Comparison of ENCODE assay signal across 14 mouse cellular contexts in the genomic region with DNA sequence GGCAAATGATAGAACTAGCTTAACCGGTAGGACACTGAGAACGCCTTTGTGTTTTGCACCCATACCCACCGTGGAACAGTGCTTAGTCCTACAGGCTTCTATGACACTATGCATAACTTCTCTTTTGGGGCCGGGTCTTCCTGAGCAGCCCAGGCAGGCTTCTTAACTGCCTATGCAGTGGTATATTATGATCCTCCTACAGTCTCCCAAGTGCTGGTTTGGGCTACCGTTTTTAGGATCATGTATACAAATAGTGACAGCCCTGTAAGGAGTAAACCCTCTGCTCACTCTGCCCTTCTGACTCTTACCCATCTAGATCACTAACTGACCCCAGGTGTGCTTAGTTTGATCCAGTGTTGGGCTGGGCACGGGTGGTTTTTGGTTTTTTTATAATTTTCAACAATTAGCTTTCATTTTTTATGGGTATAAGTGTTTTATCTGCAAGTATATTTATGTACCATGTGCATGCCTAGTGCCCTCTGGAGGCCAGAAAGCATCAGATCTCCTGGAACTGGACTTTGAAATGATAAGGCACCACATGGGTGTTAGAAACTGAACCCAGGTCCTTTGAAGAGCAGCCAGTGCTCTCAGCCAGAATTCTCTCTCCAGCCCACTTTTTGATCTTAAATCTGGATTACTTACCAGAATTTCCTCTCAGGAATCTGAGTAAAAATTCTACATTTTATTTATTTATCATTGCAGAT. TPM values are rescaled to one million over a fixed set of nuclear protein-coding genes. Genes with fewer than 3 reads are reported as not detected.
DNase-seq lines count a peak whose midpoint lies in the region; ATAC-seq and TF ChIP-seq lines count a peak whose summit lies in the region.
"Had no signal": no experiment of that assay in that cellular context is flagged by ENCODE, and none has a peak within 500 bp of the region (broad histone marks: within the 10 kb centered on the region; RNA-seq: fewer than 3 reads in every experiment).

No protein-coding gene starts in this region.

- 0 out of 2 replicates have a peak, but pooled peaks cover 4% of the 10 kb centered on the region for H3K36me3 ChIP-seq in kidney, postnatal 0 days (ENCODE audit: insufficient read depth, low read length)
- peaks cover 15% of the 10 kb centered on the region for H3K36me3 ChIP-seq in thymus, adult 2 months (ENCODE audit: control insufficient read depth, insufficient read depth, low read length)
- H3K36me3 ChIP-seq in stomach, postnatal 0 days (ENCODE audit: control insufficient read depth, insufficient read depth, low read length) = peaks cover 3% of the 10 kb centered on the region; the same call in 1 of the 2 replicates

- no peak for TF ChIP-seq EP300 in stomach, postnatal 0 days (optimal IDR thresholded peaks at IDR 0.05)

- H3K9ac ChIP-seq in kidney, postnatal 0 days (ENCODE audit: low read depth, low read length) = no peak overlapping the region
- H3K9ac ChIP-seq in stomach, postnatal 0 days (ENCODE audit: low read length) = no peak overlapping the region
- H3K9ac ChIP-seq: embryonic facial prominence, embryonic 13.5 days; limb, embryonic 13.5 days had no signal

- no peak overlapping the region for H3K4me3 ChIP-seq in kidney, postnatal 0 days (replicated peaks; ENCODE audit: low read depth, low read length)
- H3K4me3 ChIP-seq in thymus, adult 2 months (ENCODE audit: control insufficient read depth, insufficient read depth, low read length) = no peak overlapping the region
- no peak overlapping the region for H3K4me3 ChIP-seq in stomach, postnatal 0 days (ENCODE audit: low read depth, low read length)
- H3K4me3 ChIP-seq: embryonic facial prominence, embryonic 13.5 days; limb, embryonic 13.5 days had no signal

- TF ChIP-seq CTCF in kidney, postnatal 0 days (IDR thresholded peaks at IDR 0.05; ENCODE audit: low read depth) = peak; percentile 41
- no peak for TF ChIP-seq CTCF in thymus, adult 2 months (IDR thresholded peaks at IDR 0.05; ENCODE audit: borderline replicate concordance, control insufficient read depth, extremely low read depth, insufficient read depth, low read length, poor library complexity)
- peak; percentile 50 for TF ChIP-seq CTCF in stomach, postnatal 0 days (IDR thresholded peaks at IDR 0.05; ENCODE audit: low read depth)

- no peak for TF ChIP-seq POLR2A in thymus, adult 2 months (IDR thresholded peaks at IDR 0.05; ENCODE audit: control insufficient read depth, extremely low read depth, insufficient read depth, low read length, poor library complexity)

- no peak overlapping the region for H3K4me2 ChIP-seq in kidney, postnatal 0 days (ENCODE audit: low read length)
- H3K4me2 ChIP-seq in stomach, postnatal 0 days (replicated peaks; ENCODE audit: low read depth) = no peak overlapping the region
- H3K4me2 ChIP-seq: embryonic facial prominence, embryonic 13.5 days; limb, embryonic 13.5 days had no signal

- H3K4me1 ChIP-seq in kidney, postnatal 0 days (replicated peaks; ENCODE audit: insufficient read depth, low read length) = no peaks in the 10 kb centered on the region
- peaks cover 11% of the 10 kb centered on the region for H3K4me1 ChIP-seq in thymus, adult 2 months (replicated peaks; ENCODE audit: control insufficient read depth, insufficient read depth, low read length)
- no peaks in the 10 kb centered on the region for H3K4me1 ChIP-seq in stomach, postnatal 0 days (replicated peaks; ENCODE audit: control insufficient read depth, insufficient read depth)
- H3K4me1 ChIP-seq: limb, embryonic 13.5 days had no signal

- 90% methylated on average over 6 of the region's 6 CpGs for WGBS in kidney, postnatal 0 days
- WGBS in thymus, adult 2 months = 87% methylated on average over 6 of the region's 6 CpGs
- WGBS in stomach, postnatal 0 days = 85% methylated on average over 6 of the region's 6 CpGs

- no peak for DNase-seq in kidney, postnatal 0 days (ENCODE audit: low spot score)
- no peak for DNase-seq in kidney, adult 9 months
- no peak for DNase-seq in thymus, adult 2 months
- no peak for DNase-seq in thymus, postnatal 36 days
- peak; percentile 32 for DNase-seq in NIH3T3 (ENCODE audit: low read depth)
- DNase-seq in stomach, postnatal 0 days (ENCODE audit: low spot score) = no peak
- DNase-seq: cerebellum, adult 9-11 months; heart, postnatal 36 days; kidney, adult 11 months had no signal

- no peak for ATAC-seq in kidney, postnatal 0 days (replicated peaks; ENCODE audit: low FRiP score, low read depth)
- no peak for ATAC-seq in stomach, postnatal 0 days (ENCODE audit: low FRiP score, low TSS enrichment)
- ATAC-seq in inflammation-experienced regulatory T-cells, adult 6 months = no peak
- ATAC-seq: forebrain, embryonic 14.5 days had no signal

- no peaks in the 10 kb centered on the region for H3K27me3 ChIP-seq in kidney, postnatal 0 days (ENCODE audit: insufficient read depth, low read length)
- H3K27me3 ChIP-seq in thymus, adult 2 months (ENCODE audit: control insufficient read depth, insufficient read depth, low read length) = no peaks in the 10 kb centered on the region
- H3K27me3 ChIP-seq in stomach, postnatal 0 days (ENCODE audit: control insufficient read depth, insufficient read depth, low read length) = no peaks in the 10 kb centered on the region
- H3K27me3 ChIP-seq: embryonic facial prominence, embryonic 13.5 days; limb, embryonic 13.5 days had no signal

- H3K9me3 ChIP-seq in kidney, postnatal 0 days (replicated peaks; ENCODE audit: low read length) = no peaks in the 10 kb centered on the region
- H3K9me3 ChIP-seq in stomach, postnatal 0 days (ENCODE audit: control insufficient read depth, low read length) = no peaks in the 10 kb centered on the region
- H3K9me3 ChIP-seq: embryonic facial prominence, embryonic 13.5 days; G1E; limb, embryonic 13.5 days had no signal

- H3K27ac ChIP-seq in kidney, postnatal 0 days = no peak overlapping the region
- H3K27ac ChIP-seq in thymus, adult 2 months (ENCODE audit: control insufficient read depth, insufficient read depth, low read length) = peak overlapping the region; percentile 62; the same call in 1 of the 2 replicates
- H3K27ac ChIP-seq in stomach, postnatal 0 days (replicated peaks) = no peak overlapping the region
- H3K27ac ChIP-seq: embryonic facial prominence, embryonic 13.5 days; limb, embryonic 13.5 days had no signal

RNA-seq across cellular contexts. Expression of a gene that starts 24.6 kb away (rescaled TPM):
- polyA plus RNA-seq in kidney, postnatal 0 days (2015; fragmentation: Nextera tagmentation; extraction: Ambion mirVana) = 6.5 and 6.9 TPM in 2 replicates
- polyA plus RNA-seq in thymus, adult 2 months (2012; rRNA removed) = 1.8 and 2.2 TPM in 2 replicates
- polyA plus RNA-seq in stomach, postnatal 0 days (2015; fragmentation: Nextera tagmentation; extraction: Ambion mirVana) = 6.9 and 8.5 TPM in 2 replicates
- polyA plus RNA-seq in inflammation-experienced regulatory T-cells, adult 6 months (2017; shearing (Covaris generic)) = under 1 TPM in 1 of 3 experiments, not detected in 2; 0.51 TPM

RNA-seq across cellular contexts. Expression of a gene that starts 24.8 kb away (rescaled TPM):
- polyA plus RNA-seq in kidney, postnatal 0 days (2015; fragmentation: Nextera tagmentation; extraction: Ambion mirVana) = 48.0 and 50.1 TPM in 2 replicates
- 32.6 and 35.7 TPM in 2 replicates for polyA plus RNA-seq in thymus, adult 2 months (2012; rRNA removed)
- polyA plus RNA-seq in stomach, postnatal 0 days (2015; fragmentation: Nextera tagmentation; extraction: Ambion mirVana) = 36.3 and 41.0 TPM in 2 replicates
- polyA plus RNA-seq in inflammation-experienced regulatory T-cells, adult 6 months (2017; shearing (Covaris generic)) = 1 to 10 TPM; 4.6 to 9.0 (median 6.2) TPM
